Mouse (Mus musculus) adrenal gland (tissue): ENCODE measurements around the gene Ankrd33b.

Source experiments
- intact Hi-C: fragments of 180-260 bp; cut with DNase I; formaldehyde crosslinking; loops from one replicate; pipeline ENCODE4 v1.15.1; 2025

Ankrd33b gene

GRCm38 (mm10) chr15:31369125-31369612 lies 1.6 kb upstream of the Ankrd33b start:
- intact Hi-C loops: no loop called here

GRCm38 (mm10) chr15:31368556-31368955 lies 1.0 kb upstream of the Ankrd33b start:
- intact Hi-C loops: no loop called here

- intact Hi-C loops: no loop called here
These were observed 688 bp downstream of the Ankrd33b start for GRCm38 (mm10) chr15:31366596-31367480.

GRCm38 (mm10) chr15:31365720-31366591 lies 1.6 kb downstream of the Ankrd33b start:
- intact Hi-C loops: no loop called here

GRCm38 (mm10) chr15:31365041-31365719 lies 2.3 kb downstream of the Ankrd33b start:
- intact Hi-C loops: no loop called here

GRCm38 (mm10) chr15:31364396-31364795 lies 3.1 kb downstream of the Ankrd33b start:
- intact Hi-C loops: no loop called here

GRCm38 (mm10) chr15:31363981-31364361 lies 3.6 kb downstream of the Ankrd33b start:
- intact Hi-C loops: no loop called here

- intact Hi-C loops: no loop called here
These were observed 4.1 kb downstream of the Ankrd33b start for GRCm38 (mm10) chr15:31363241-31363980.

GRCm38 (mm10) chr15:31361259-31361853 lies 6.2 kb downstream of the Ankrd33b start:
- intact Hi-C loops: no loop called here

GRCm38 (mm10) chr15:31360593-31360992 lies 6.9 kb downstream of the Ankrd33b start:
- intact Hi-C loops: no loop called here

GRCm38 (mm10) chr15:31359805-31360204 lies 7.7 kb downstream of the Ankrd33b start:
- intact Hi-C loops: no loop called here

GRCm38 (mm10) chr15:31352494-31353279 lies 14.8 kb downstream of the Ankrd33b start:
- intact Hi-C loops: no loop called here

GRCm38 (mm10) chr15:31349810-31350341 lies 17.6 kb downstream of the Ankrd33b start:
- intact Hi-C loops: no loop called here

GRCm38 (mm10) chr15:31349046-31349445 lies 18.5 kb downstream of the Ankrd33b start:
- intact Hi-C loops: no loop called here

- intact Hi-C loops: no loop called here
These were observed 19.3 kb downstream of the Ankrd33b start for GRCm38 (mm10) chr15:31348241-31348640.

GRCm38 (mm10) chr15:31346508-31346907 lies 21.0 kb downstream of the Ankrd33b start:
- intact Hi-C loops: no loop called here

- intact Hi-C loops: no loop called here
These were observed 22.2 kb downstream of the Ankrd33b start for GRCm38 (mm10) chr15:31345366-31345765.

- intact Hi-C loops: no loop called here
These were observed 22.7 kb downstream of the Ankrd33b start for GRCm38 (mm10) chr15:31344811-31345211.

GRCm38 (mm10) chr15:31343602-31344001 lies 23.9 kb downstream of the Ankrd33b start:
- intact Hi-C loops: no loop called here
